Mouse (Mus musculus) thymus, postnatal 0 days (tissue): ENCODE results near the gene Sema6d. TPM values are rescaled to one million over a fixed set of nuclear protein-coding genes. Genes with fewer than 3 reads are reported as not detected.

Experiments used
- DNase-seq: peaks from one replicate; pipeline ENCODE4 v3.0.0-alpha.2; 2015; ENCODE audit warnings: low spot score
- polyA plus RNA-seq: library from polyadenylated mRNA; unstranded; fragments of >200 nt; fragmentation: Nextera tagmentation; extraction: Ambion mirVana; gene quantifications from 2 replicates; pipeline ENCODE4 v1.2.1, GENCODE M21; 2015

Sema6d gene
- polyA plus RNA-seq, 1 experiment from 2014 or later, result 2.9 TPM

DNA sequence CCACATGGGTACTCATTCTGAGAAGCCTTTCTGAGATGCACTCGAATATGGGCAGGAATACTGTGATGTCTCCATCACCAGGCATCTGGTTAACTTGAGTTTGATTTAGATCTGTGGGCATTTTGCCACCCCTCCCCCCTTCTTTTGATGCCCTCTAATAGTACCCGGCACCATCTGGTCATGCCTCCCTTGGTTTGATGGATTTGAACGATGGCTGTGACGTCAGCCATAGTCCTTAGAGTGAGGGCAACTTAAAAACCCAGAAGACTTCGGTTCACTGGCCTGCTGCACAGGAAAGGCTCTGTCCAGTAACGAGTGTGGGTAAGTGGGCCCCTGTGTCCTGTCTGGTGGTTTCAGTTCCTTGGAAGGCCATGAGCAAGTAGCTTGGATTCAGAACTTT lies 522.5 kb downstream of the Sema6d start:
- no peak for DNase-seq

DNA sequence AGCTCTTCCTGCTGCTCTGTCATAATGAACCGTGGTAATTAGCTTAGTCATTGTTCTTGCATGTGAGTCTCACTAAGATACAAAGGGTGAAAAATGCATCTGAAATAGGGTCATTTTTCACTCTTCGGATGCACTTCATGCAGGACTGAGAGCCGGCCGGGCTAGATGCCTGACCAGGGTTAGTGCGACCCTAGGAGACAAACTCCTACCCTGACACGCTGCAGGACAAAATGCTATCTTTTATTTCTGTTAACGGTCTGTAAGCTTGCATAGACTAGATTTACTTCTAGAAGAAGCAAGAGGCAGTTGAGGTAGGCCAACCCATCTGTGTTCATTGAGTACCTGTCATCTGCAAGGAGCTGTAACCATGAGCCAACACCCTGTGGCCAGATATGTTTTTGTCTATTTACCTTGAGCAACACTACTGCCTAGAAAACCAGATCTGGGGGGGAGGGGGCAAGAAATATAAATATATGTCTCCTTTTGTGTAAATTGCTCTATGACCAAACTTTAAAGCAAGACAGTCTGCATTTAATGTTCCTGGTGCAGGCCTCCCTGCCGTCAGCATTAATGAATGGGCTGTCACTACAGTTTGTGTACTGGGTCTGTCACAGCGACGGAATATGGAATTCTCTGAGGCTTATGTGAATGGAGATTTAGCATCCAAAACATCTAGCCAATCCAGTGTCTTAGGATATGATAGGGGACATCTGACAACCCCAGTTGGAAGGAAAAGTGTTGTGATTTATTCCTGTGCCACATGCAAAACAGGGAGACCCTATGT lies 523.1 kb downstream of the Sema6d start:
- DNase-seq, result no peak

DNA sequence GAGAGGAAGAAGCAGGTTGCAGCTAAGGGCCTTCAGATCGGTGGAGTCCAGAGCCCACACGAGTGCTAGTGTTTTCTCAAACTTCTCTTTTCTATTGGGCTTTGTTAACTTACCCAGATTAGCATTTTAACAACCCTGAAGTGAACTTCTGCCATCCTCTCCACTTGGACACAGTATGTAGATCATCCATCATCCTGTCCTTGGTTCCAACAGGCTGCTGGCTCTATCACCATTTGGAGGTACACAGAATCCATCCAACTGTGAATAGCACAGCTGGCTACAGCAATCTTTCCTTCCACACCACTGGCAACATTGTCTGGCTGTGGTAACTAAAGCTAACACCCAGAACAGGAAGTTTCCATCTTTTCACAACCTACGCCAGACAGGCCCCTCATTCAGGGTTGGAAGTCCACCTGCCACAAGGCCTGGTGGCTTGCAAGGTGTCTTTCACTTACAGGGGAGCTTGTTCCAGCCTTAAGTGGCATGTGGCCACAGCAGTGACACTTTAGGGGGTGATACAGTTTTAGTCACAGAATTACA lies 524.0 kb downstream of the Sema6d start:
- no peak for DNase-seq

DNA sequence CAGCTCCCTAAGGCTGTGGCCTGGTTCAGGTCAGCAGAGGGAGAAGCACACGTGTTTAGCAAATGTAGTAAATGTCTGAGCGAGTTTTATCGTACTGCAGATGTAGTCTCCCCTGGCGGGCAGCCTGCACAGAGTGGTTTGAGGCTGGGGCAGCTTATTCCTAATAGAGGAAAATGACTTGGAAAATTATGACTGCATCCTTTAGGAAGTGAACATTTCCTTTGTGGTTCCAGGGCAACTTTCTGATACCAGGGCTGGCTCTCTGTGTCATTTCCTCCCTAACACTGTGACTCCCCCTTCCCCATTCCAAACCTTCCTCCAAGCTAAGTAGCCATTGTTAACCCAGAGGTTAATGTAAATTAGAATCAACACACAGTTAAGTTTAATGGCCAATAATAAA lies 527.0 kb downstream of the Sema6d start:
- DNase-seq, result no peak

DNA sequence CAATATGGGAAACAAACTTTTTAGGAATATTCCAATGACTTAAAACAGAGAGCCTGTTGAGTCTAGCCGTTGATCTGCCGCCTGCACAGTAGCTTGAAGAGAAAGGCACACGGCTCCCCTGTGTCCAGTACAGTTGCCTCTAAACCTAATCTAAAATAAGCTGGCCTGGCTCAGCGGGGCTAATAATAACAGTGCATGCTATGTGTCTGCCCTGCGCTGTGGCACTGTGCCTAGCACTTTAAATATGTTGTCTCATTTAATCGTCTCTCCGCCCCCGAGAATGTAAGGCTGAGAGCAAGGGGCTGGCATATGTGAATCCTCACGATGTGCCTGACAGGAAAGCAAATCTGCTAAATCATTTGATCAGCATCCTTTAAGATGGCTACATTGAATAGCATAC lies 527.7 kb downstream of the Sema6d start:
- DNase-seq, result no peak

DNA sequence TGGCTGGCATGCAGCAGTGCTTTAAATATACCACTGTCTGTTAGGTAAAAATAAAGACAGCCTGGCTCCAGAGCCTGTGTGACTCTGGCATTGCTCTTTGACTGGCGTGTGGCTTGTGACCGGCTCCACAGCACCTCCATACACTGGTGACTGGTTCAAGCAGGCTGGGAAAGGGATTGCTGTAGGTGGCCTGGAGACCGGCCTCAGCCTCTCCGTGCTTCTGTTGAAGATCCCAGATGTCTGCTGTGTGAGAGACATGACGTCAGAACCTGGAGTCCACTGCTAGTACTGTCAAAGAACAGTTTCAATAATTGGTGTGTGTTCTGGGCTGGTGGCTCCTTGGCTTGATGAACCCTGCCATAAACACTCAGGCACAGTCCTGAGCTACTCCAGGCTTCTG lies 528.3 kb downstream of the Sema6d start:
- no peak for DNase-seq

DNA sequence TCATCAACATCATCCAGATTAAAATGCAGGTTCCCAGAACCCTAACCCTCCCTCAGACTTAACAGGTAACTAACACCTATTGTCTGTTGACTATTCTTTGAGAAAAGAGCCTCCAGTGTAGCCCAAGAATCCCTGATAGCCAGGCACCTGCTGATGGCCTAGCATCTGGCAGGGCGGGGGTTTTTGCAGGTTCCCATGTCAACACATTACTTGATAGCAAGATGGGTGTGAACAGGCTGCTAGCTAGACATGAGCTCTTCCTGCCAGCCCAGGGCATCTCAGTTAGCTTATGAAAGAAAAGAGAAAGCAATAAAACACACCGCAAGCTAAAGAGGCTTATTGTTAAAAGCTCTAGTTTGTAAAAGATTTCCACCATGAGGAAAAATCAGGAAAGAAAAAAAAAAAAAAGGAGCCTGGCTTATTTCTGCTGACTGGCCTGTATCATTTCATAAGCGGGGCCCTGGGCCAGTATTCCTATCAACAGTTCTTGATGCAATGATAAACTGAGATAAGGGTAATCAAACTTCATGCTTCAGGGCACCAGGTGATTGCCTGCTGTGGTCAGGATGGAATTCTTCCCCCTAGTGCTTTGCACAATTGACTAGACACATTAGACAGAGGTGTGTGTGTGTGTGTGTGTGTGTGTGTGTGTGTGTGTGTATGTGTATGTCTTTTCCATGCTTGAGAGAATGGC lies 528.9 kb downstream of the Sema6d start:
- no peak for DNase-seq

DNA sequence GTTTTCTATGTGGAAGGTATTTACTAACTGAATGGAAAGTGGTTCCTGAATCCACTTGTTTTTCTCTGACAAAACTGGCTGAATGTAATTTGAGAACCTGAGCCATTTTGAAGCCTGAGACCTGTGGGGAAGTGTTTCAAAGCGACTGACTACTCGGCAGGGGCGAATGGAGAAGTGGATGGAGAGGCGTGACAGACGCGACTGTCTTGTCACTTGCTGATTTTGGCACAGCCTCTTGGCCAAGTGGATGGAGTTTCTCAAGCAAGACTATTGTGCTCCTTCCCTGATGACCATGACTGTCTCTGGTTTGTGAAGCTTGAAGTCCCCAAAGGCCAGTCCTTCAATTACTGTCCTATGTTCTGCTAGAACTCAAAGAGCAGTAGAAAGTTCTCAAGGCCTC lies 530.7 kb downstream of the Sema6d start:
- DNase-seq, result no peak

DNA sequence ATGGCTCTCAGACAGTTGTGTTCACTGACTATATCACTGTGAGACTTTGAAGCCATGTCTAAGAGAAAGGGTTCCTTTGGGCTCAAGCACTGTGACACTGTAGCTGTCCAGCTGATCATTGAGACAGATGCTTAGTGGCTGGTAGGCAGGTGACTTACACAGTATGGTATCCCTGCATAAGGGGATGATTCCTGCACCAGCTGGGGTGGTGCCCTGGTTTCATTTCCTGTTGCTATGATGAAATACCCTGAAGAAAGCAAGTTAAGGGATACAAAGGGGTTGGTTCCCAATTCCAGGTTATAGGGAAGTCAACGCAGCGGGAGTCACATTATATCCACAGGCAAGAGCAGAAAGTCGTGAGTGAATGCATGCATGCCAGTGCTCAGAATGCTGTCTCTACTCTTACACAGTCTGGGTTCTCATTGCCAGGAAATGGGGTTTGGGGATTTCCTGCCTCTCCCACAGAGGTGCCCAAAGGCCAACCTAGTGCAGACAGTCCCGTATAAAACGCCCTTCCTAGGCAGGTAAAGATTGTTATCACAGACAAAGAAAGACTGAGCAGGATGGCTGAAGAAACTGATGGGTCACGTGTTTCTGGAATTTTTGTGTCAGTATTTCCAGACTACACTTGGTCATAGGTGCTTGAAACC lies 532.3 kb downstream of the Sema6d start:
- DNase-seq, result no peak

DNA sequence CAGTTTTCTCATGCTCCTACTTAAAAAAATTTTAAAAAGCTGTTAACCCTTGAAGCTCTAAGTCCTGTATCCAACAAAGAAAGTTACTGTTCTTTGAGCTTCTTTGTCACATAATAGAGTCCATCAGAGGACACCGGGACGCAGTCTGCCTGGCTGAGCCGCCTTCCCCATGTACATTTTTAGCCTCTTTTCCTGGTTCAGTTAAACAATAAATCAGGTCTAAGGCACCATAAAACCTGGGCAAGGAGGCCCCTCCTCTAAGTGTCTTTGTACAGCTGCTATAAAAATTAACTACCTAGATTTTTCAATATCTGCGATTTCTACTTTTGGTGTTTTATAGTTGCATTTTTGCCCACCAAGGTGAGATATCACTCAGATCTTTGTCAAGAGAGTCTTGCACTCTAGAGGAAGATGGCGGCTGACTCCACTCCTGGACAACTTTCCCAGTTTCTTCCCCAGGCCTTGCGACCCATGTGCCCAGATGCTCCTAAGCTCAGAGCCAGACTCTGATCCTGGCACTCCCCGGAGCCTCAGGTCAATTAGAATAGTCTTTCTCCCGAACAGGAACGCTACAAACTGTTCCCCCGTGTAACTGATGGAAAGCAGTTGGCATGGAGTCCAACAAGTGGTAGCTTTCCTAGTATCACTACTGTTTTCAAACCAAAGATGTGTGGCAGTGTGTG lies 534.6 kb downstream of the Sema6d start:
- no peak for DNase-seq

DNA sequence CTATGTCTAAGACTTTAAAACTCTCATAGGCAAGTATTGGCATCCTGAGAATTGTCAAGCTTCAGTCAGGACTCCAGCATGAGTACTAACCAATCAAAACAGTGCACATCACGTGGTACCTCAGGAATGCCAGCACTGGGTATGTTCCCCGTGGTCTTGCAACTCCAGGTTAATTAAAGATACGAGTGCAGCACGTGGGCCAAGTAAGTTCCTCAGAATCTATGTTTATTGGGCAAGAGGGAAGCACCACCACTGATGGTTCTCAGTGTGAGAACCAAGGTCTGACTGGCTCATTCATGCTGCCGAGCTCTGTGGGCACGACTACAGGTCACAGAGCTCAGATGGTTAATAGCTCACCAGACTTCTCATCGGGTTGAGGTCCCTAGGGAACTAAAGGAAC lies 536.7 kb downstream of the Sema6d start:
- DNase-seq, result no peak

DNA sequence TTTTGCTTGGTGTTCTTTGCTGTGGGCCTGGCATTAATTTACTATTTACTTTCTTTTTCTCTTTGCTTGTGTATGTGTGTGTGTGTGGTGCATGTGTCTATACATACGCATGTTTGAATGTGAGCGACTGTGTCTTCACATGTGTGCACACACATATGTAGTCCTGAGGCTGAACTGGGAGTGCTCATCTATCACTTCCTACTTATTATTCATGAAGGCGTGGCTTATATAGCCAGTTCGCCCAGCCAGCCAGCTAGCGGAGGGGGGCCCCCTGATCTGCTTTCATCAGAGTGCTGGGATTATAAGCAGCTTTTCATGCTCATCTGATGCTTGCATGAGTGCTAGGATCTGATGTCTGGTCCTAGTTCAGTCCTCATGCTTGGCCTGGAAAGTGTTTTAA lies 537.9 kb downstream of the Sema6d start:
- no peak for DNase-seq

DNA sequence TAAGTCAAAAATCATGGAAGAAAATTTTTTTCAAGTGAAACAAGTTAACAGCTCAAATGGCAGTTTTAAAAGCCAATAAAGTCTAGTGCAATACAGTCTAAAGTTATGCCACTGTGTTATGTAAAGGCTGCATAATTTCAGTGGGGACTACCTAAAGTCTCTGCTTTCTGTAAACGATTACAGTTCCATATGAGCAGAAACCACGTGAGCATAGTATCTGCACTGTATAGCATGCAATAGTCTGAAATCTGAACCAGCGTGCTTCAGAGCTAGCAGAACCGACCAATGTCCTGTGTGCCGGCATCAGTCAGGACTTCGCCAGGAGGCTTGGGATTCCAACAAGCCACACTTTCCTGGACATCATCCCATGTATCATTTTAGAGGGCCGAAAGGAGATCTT lies 538.9 kb downstream of the Sema6d start:
- no peak for DNase-seq

DNA sequence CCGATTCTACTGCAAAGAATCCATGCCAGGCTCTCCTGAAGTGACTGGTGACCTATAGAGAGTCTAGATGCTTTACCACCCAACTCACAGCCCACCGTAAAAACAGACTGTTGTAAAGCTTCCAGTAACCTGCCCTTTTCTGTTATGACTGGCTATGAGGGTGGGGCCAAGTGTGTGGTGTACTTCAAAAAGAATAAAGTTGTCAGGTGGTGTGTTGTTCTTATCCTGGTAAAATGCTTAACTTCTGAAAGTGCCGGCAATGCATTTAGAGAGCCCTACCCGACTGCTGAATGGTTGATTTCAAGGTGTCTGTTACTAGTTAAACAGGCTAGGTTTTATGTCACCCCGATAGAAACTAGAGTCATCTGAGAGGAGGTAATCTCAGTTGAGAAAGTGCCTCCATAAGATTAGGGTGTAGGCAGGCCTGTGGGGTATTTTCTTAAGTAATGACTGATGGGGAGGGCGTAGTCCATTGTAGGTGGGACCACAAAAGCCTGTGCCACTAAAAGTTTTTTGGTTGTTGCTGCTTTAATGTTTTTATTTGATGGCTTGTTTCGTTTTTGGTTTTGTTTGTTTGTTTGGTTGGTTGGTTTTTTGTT lies 544.7 kb downstream of the Sema6d start:
- no peak for DNase-seq

DNA sequence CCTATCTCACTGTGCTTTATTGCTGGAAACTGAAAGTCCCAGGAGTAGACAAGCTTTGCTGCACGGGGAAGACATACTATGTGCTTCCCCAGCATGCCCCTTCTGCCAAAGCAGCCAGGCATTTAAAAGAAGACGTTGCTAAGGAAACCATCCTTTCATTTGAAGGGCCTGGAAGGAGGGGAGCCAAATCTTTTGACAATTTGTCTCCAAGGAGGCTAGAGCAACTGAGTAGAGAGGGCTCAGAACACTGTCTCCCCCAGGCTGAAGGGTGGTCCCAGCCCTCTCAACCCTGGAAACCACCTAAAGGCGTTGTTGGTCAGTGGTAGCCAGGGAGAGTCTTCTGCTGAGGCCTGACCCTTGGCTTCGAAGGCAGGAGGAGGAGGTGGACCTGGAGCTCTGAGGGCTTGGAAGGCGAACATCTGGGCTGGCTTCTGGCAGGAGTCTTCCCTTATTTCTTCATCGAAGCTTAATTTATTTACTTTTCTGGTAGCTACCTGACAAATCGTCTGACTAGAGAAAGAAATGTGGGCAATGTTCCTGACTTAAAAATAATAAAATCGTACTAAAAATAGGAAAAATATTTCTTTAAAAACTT lies 545.6 kb downstream of the Sema6d start:
- no peak for DNase-seq

DNA sequence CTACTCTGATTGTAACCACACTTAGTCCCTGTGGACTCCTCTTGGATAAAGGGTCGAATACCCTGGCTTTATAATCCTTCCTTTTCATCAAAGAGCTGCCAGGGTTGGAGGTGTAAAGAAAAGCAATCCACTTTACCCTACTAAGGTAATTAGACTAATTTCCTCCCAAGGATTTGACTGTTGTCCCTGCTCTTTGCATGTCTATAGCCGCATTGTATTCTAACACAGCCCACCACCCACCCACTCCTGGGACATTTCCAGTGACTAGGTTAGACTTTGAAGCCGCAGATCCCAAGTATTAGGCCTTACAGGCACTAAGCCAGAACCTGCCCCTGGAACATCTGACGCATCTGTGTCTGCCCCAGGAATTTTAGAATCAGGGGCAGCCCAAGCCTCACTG lies 547.3 kb downstream of the Sema6d start:
- DNase-seq, result no peak

DNA sequence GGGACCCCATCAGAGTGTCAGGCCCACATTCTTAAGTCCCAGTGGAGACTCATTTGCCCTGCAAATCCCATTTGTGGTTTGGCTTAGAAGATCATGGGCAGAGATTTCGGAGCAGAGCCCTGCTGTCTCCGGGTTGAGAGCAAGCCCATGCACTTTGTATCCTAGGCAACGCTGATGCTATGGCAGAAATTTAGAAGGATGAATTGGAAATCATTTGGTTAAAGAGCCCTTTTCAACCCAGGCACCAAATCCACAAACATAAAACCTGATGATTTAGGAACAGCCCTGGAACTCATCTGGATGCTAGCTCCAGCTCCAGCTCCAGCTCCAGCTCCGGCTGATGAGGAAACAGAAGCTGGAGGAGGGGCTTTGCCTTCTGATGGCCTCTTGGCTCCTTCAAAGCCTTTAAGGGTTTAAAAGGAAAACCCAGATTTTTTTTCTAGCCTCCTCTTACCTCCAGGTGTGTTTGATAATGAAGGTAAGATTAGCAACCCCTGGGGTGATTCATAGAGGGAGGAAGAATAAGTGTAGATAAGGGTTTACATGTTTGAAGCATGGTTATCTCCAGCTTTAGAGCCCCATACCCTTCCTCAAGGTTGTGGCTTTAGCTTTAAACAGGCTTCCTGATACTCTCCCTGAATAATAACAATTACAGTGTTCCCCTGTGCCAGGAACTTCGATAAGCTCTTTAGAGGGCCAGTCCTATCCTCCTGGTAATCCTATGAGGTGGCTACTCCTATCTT lies 549.6 kb downstream of the Sema6d start:
- DNase-seq, result no peak

DNA sequence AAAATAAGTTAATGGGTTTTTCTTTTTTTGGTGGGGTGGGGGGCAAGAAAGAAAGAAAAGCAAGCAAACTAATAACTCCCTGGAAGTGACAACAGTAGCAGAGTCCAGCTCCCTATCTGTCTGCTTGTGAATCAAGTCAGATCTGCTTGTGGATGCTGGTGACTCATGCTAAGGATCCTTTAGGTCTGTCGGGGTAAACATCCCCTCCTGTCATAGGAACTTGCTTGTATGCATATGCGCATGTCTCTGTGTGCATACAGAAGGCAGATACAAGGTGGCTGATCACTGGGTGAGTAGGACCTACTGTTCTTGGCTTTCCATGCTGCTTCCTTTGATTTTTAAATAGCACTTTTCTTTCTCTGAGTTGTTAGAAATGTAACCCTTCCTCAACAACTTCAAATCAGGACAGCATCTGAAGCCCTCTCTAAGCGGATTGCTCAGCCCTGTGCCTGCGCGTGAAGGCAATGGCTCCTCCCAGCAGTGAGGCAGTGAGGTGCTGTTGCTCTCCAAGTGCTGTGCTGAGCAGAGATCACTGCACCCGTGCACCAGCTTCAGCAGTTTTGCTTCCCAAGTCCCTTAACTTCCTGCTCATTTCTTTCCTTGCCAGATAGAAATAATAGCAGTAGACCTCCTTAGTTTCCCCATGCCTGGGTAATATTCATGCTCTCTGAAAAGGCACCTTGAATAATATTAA lies 550.9 kb downstream of the Sema6d start:
- no peak for DNase-seq

DNA sequence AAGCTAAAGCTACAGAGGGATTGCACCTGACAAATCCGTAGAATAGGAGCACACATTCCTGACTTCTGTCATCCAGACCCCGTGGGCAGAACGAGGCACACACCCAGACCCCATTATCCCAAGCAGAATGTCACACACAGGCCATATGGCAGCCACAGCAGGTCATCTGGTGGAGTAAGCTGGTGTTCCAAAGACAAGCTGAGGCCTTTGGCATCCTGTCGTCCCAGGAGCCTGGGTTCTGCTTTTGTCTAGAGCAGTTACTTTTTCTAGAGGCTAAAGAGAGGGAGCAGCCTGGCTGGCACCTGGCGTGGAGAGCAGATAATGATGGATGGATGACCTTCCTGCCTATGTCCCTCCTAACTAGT lies 551.4 kb downstream of the Sema6d start:
- DNase-seq, result no peak

DNA sequence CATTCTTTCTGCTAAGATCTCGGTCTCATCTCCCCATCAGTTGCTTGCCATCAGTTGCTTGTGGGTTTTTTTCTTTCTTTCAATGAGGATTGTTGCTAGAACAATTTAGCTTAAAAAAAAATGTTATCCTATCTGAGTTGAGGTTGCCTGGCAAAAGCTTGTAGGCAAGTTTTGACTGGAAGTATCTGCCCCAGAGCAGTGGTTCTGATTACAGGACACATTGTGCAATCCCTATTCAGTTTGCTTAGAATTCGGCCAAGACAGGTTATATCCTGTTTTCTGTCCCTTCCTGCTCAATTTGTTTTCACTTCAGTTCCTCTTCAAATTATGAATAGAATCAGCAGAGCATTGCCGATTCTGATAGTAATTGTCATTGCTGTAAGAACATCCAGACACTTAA lies 552.4 kb downstream of the Sema6d start:
- DNase-seq, result no peak
